Mouse (Mus musculus): Measurements from ENCODE around the gene Olfr26. TPM values are rescaled to one million over a fixed set of nuclear protein-coding genes. Genes with fewer than 3 reads are reported as not detected.

Olfr26 gene
- polyA plus RNA-seq, 1 experiment: not detected

DNA sequence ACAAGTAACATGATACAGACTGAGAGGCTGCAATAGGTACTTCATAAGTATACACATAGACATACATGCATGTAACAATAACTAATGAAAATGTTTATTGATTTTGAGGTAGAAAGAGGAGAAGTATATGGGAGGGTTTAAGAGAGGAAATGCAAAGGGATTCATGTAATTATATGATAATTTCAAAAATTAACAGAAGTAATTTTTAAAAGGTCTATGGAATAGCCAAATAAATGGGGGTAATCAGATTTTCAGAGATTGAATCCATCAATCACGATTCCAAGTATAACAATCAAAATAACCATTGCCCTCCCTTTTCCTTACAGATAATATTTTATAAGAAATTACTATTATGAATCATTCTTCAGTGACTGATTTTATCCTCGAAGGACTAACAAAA lies 22.0 kb downstream of the Olfr26 start, which contains the start of gene Olfr926:
Gene Olfr926 (plus strand): TSS at position 301 of the 400 bp plus-strand sequence.
- no peak within 1 kb of the TSS for H3K4me3 ChIP-seq (ENCODE audit: extremely low read depth, insufficient read depth, insufficient read length)
- H3K27me3 ChIP-seq (ENCODE audit: control insufficient read depth, insufficient read depth, low read length): no peaks in the 10 kb centered on the region
- no peak within 1 kb of the TSS for H3K27ac ChIP-seq (ENCODE audit: insufficient read depth, low read length)
- no peak for DNase-seq (ENCODE audit: low read depth in 1 of 2, low spot score in 2 of 2)
- no peaks in the 10 kb centered on the region for H3K4me1 ChIP-seq (ENCODE audit: control insufficient read depth, insufficient read depth, insufficient read length)
- no peak for TF ChIP-seq POLR2A (IDR thresholded peaks at IDR 0.05; ENCODE audit: low read depth, low read length)
- no peak for TF ChIP-seq CTCF (IDR thresholded peaks at IDR 0.05; ENCODE audit: extremely low read depth, insufficient read depth, insufficient read length, insufficient replicate concordance)
- WGBS: 80% methylated on average over 2 of the region's 2 CpGs
- no peaks in the 10 kb centered on the region for H3K36me3 ChIP-seq (ENCODE audit: control insufficient read depth, insufficient read depth, low read length)

Other genes with a start within 250 kb of the Olfr26 start
- not detected in 2 replicates for gene Olfr914, start 250.0 kb upstream of the Olfr26 start, polyA plus RNA-seq (2012; rRNA removed)
- not detected in 2 replicates for gene Olfr916, start 195.2 kb upstream of the Olfr26 start, polyA plus RNA-seq (2012; rRNA removed)
- gene Olfr917, start 189.2 kb upstream of the Olfr26 start, polyA plus RNA-seq (2012; rRNA removed): not detected in 2 replicates
- gene Olfr918, start 180.5 kb upstream of the Olfr26 start, polyA plus RNA-seq (2012; rRNA removed): not detected in 2 replicates
- gene Olfr919, start 151.4 kb upstream of the Olfr26 start, polyA plus RNA-seq (2012; rRNA removed): not detected in 2 replicates
- gene Vwa5a, start 136.8 kb upstream of the Olfr26 start, polyA plus RNA-seq (2012; rRNA removed): 5.1 and 5.5 TPM in 2 replicates
- 0.05 and 0.06 TPM in 2 replicates for gene Olfr920, start 102.8 kb upstream of the Olfr26 start, polyA plus RNA-seq (2012; rRNA removed)
- not detected in 2 replicates for gene Olfr921, start 82.0 kb upstream of the Olfr26 start, polyA plus RNA-seq (2012; rRNA removed)
- gene Olfr922, start 40.4 kb upstream of the Olfr26 start, polyA plus RNA-seq (2012; rRNA removed): not detected in 2 replicates
- not detected in 2 replicates for gene Olfr923, start 28.5 kb upstream of the Olfr26 start, polyA plus RNA-seq (2012; rRNA removed)
- not detected in 2 replicates for gene Olfr924, start 10.6 kb upstream of the Olfr26 start, polyA plus RNA-seq (2012; rRNA removed)
- gene Olfr926, start 22.1 kb downstream of the Olfr26 start, polyA plus RNA-seq (2012; rRNA removed): not detected in 2 replicates
- gene Olfr930, start 74.7 kb downstream of the Olfr26 start, polyA plus RNA-seq (2012; rRNA removed): not detected in 2 replicates
- gene Olfr933, start 117.3 kb downstream of the Olfr26 start, polyA plus RNA-seq (2012; rRNA removed): not detected in 2 replicates
- gene Olfr934, start 133.3 kb downstream of the Olfr26 start, polyA plus RNA-seq (2012; rRNA removed): not detected in 2 replicates
- gene Olfr935, start 144.6 kb downstream of the Olfr26 start, polyA plus RNA-seq (2012; rRNA removed): not detected in 2 replicates
- gene Olfr146, start 168.3 kb downstream of the Olfr26 start, polyA plus RNA-seq (2012; rRNA removed): not detected in 2 replicates
- not detected in 2 replicates for gene Olfr937, start 209.9 kb downstream of the Olfr26 start, polyA plus RNA-seq (2012; rRNA removed)
- gene Olfr938, start 223.8 kb downstream of the Olfr26 start, polyA plus RNA-seq (2012; rRNA removed): not detected in 2 replicates

Measured in spleen, adult 2 months (tissue).